Mouse (Mus musculus) limb, embryonic 15.5 days (tissue): ENCODE measurements around the gene Cuedc2. TPM values are rescaled to one million over a fixed set of nuclear protein-coding genes. Genes with fewer than 3 reads are reported as not detected.

Source experiments
- ATAC-seq: fragments of 200-750 bp; cut with Nextera tagmentation; 2 replicates; pipeline ENCODE4 v1.8.0; 2017; ENCODE audit warnings: low read depth, moderate TSS enrichment; ENCODE audit not compliant: insufficient number of reproducible peaks, low FRiP score, low TSS enrichment
- H3K27ac ChIP-seq: fragments of 300-500 bp; sonication (generic); 2 replicates; pipeline ENCODE4 v1.5.1; 2015; ENCODE audit warnings: moderate library complexity, mild to moderate bottlenecking, inconsistent platforms
- H3K27me3 ChIP-seq: fragments of 300-500 bp; sonication (generic); 2 replicates; pipeline ENCODE4 v1.6.1; 2015; ENCODE audit warnings: inconsistent platforms
- H3K36me3 ChIP-seq: fragments of 300-500 bp; sonication (generic); 2 replicates; pipeline ENCODE4 v1.6.1; 2015; ENCODE audit warnings: inconsistent platforms
- H3K4me1 ChIP-seq: fragments of 300-500 bp; sonication (generic); 2 replicates; pipeline ENCODE4 v1.6.1; 2015; ENCODE audit warnings: inconsistent platforms
- H3K4me2 ChIP-seq: fragments of 300-500 bp; sonication (generic); 2 replicates; pipeline ENCODE4 v1.6.1; 2015; ENCODE audit warnings: mild to moderate bottlenecking, inconsistent platforms
- H3K4me3 ChIP-seq: fragments of 300-500 bp; sonication (generic); 2 replicates; pipeline ENCODE4 v1.5.1; 2015; ENCODE audit warnings: mild to moderate bottlenecking, inconsistent platforms
- H3K9ac ChIP-seq: fragments of 300-500 bp; sonication (generic); 2 replicates; pipeline ENCODE4 v1.6.1; 2015; ENCODE audit warnings: inconsistent platforms
- H3K9me3 ChIP-seq: fragments of 300-500 bp; sonication (generic); 2 replicates; pipeline ENCODE4 v1.6.1; 2016; ENCODE audit warnings: inconsistent platforms
- WGBS: fragments of 180-500 bp; shearing (Covaris S2); methylation state at CpG from one replicate; pipeline ENCODE4 v1.1.7; 2015; 5-methylcytosine and 5-hydroxymethylcytosine counted together
- polyA plus RNA-seq: library from polyadenylated mRNA; unstranded; fragments of >200 nt; fragmentation: Nextera tagmentation; extraction: Ambion mirVana; gene quantifications from 2 replicates; pipeline ENCODE4 v1.2.1, GENCODE M21; 2015

The Cuedc2 gene
- polyA plus RNA-seq, 1 experiment from 2014 or later = 150 TPM

GRCm38 (mm10) chr19:46317546-46317885 lies 21.0 kb downstream of the Cuedc2 start:
- Histone ChIP-seq H3K4me2 (peak overlapping the region; percentile 84), H3K27ac (no peak overlapping the region), H3K9ac (peak overlapping the region; percentile 21; the same call in 1 of the 2 replicates), H3K27me3 (peaks cover 100% of the 10 kb centered on the region), H3K4me1 (peaks cover 54% of the 10 kb centered on the region), H3K4me3 (peak overlapping the region; percentile 51), H3K36me3 (peaks cover 4% of the 10 kb centered on the region), H3K9me3 (no peaks in the 10 kb centered on the region)
- no peak for ATAC-seq
- under 1% methylated on average over 47 of the region's 48 CpGs for WGBS

GRCm38 (mm10) chr19:46316846-46317545 lies 21.5 kb downstream of the Cuedc2 start:
- H3K4me2 ChIP-seq = peak overlapping the region; percentile 84
- no peak for ATAC-seq
- 30% methylated on average over 15 of the region's 15 CpGs for WGBS
- peaks cover 97% of the 10 kb centered on the region for H3K27me3 ChIP-seq
- peaks cover 10% of the 10 kb centered on the region for H3K36me3 ChIP-seq
- H3K4me1 ChIP-seq = peaks cover 50% of the 10 kb centered on the region
- peak overlapping the region; percentile 51 for H3K4me3 ChIP-seq
- H3K9ac ChIP-seq = peak overlapping the region; percentile 21; the same call in 1 of the 2 replicates
- H3K9me3 ChIP-seq = no peaks in the 10 kb centered on the region
- H3K27ac ChIP-seq = no peak overlapping the region

GRCm38 (mm10) chr19:46315752-46316610 lies 22.5 kb downstream of the Cuedc2 start:
- Histone ChIP-seq H3K9me3 (no peaks in the 10 kb centered on the region), H3K4me2 (no peak overlapping the region), H3K36me3 (peaks cover 20% of the 10 kb centered on the region), H3K27ac (no peak overlapping the region), H3K4me3 (no peak overlapping the region), H3K4me1 (peaks cover 40% of the 10 kb centered on the region), H3K9ac (no peak overlapping the region), H3K27me3 (peaks cover 88% of the 10 kb centered on the region)
- WGBS = 51% methylated on average over 12 of the region's 12 CpGs
- no peak for ATAC-seq

GRCm38 (mm10) chr19:46314872-46315742 lies 23.4 kb downstream of the Cuedc2 start:
- no peak overlapping the region for H3K27ac ChIP-seq
- 38% methylated on average over 14 of the region's 14 CpGs for WGBS
- no peak for ATAC-seq

GRCm38 (mm10) chr19:46314151-46314601 lies 24.3 kb downstream of the Cuedc2 start:
- H3K27ac ChIP-seq = no peak overlapping the region
- H3K4me1 ChIP-seq = peaks cover 41% of the 10 kb centered on the region
- H3K9ac ChIP-seq = no peak overlapping the region
- no peak for ATAC-seq
- peaks cover 76% of the 10 kb centered on the region for H3K27me3 ChIP-seq
- no peak overlapping the region for H3K4me2 ChIP-seq
- WGBS = 13% methylated on average over 18 of the region's 18 CpGs
- no peak overlapping the region for H3K4me3 ChIP-seq
- H3K9me3 ChIP-seq = no peaks in the 10 kb centered on the region
- peaks cover 36% of the 10 kb centered on the region for H3K36me3 ChIP-seq

More at GRCm38 (mm10) chr19:46314872-46315742, 23.4 kb downstream of the Cuedc2 start:
- Histone ChIP-seq H3K36me3 (peaks cover 29% of the 10 kb centered on the region), H3K27me3 (peaks cover 81% of the 10 kb centered on the region), H3K9me3 (no peaks in the 10 kb centered on the region), H3K9ac (no peak overlapping the region), H3K4me2 (no peak overlapping the region), H3K4me3 (no peak overlapping the region), H3K4me1 (peaks cover 40% of the 10 kb centered on the region)

- Histone ChIP-seq H3K9me3 (no peaks in the 10 kb centered on the region), H3K4me3 (no peak overlapping the region), H3K36me3 (peaks cover 36% of the 10 kb centered on the region), H3K27me3 (peaks cover 70% of the 10 kb centered on the region), H3K4me1 (peaks cover 41% of the 10 kb centered on the region), H3K27ac (no peak overlapping the region), H3K9ac (no peak overlapping the region), H3K4me2 (no peak overlapping the region)
- ATAC-seq = no peak
- 66% methylated on average over 6 of the region's 6 CpGs for WGBS
Observed at GRCm38 (mm10) chr19:46313591-46313990, 24.9 kb downstream of the Cuedc2 start.

GRCm38 (mm10) chr19:46313116-46313515 lies 25.4 kb downstream of the Cuedc2 start:
- Histone ChIP-seq H3K4me3 (no peak overlapping the region), H3K4me1 (peaks cover 40% of the 10 kb centered on the region), H3K27ac (no peak overlapping the region), H3K36me3 (peaks cover 36% of the 10 kb centered on the region), H3K27me3 (peaks cover 70% of the 10 kb centered on the region), H3K4me2 (no peak overlapping the region), H3K9me3 (no peaks in the 10 kb centered on the region), H3K9ac (no peak overlapping the region)
- no peak for ATAC-seq
- 79% methylated on average over 9 of the region's 9 CpGs for WGBS

GRCm38 (mm10) chr19:46312566-46312965 lies 25.9 kb downstream of the Cuedc2 start:
- Histone ChIP-seq H3K9ac (no peak overlapping the region), H3K4me2 (no peak overlapping the region), H3K4me1 (peaks cover 34% of the 10 kb centered on the region), H3K9me3 (no peaks in the 10 kb centered on the region), H3K27me3 (peaks cover 70% of the 10 kb centered on the region), H3K36me3 (peaks cover 40% of the 10 kb centered on the region), H3K4me3 (no peak overlapping the region), H3K27ac (no peak overlapping the region)
- ATAC-seq = no peak
- WGBS = 90% methylated on average over 21 of the region's 21 CpGs

GRCm38 (mm10) chr19:46311341-46311740 lies 27.2 kb downstream of the Cuedc2 start:
- ATAC-seq = no peak
- 86% methylated on average over 9 of the region's 9 CpGs for WGBS
- Histone ChIP-seq H3K9ac (no peak overlapping the region), H3K27ac (no peak overlapping the region), H3K9me3 (no peaks in the 10 kb centered on the region), H3K36me3 (peaks cover 46% of the 10 kb centered on the region), H3K4me2 (no peak overlapping the region), H3K27me3 (peaks cover 67% of the 10 kb centered on the region), H3K4me1 (peaks cover 30% of the 10 kb centered on the region), H3K4me3 (no peak overlapping the region)

- Histone ChIP-seq H3K27me3 (peaks cover 58% of the 10 kb centered on the region), H3K36me3 (peaks cover 46% of the 10 kb centered on the region), H3K27ac (no peak overlapping the region), H3K9ac (no peak overlapping the region), H3K4me2 (no peak overlapping the region), H3K9me3 (no peaks in the 10 kb centered on the region), H3K4me1 (peaks cover 37% of the 10 kb centered on the region), H3K4me3 (no peak overlapping the region)
- no peak for ATAC-seq
- 90% methylated on average over 12 of the region's 12 CpGs for WGBS
Observed at GRCm38 (mm10) chr19:46310312-46310865, 28.1 kb downstream of the Cuedc2 start.

GRCm38 (mm10) chr19:46309651-46310305 lies 28.7 kb downstream of the Cuedc2 start:
- ATAC-seq = no peak
- Histone ChIP-seq H3K27me3 (peaks cover 51% of the 10 kb centered on the region), H3K9me3 (no peaks in the 10 kb centered on the region), H3K4me2 (no peak overlapping the region), H3K4me3 (no peak overlapping the region), H3K27ac (no peak overlapping the region), H3K9ac (no peak overlapping the region), H3K4me1 (peaks cover 37% of the 10 kb centered on the region), H3K36me3 (peaks cover 46% of the 10 kb centered on the region)
- WGBS = 78% methylated on average over 21 of the region's 21 CpGs
